Mouse (Mus musculus): ENCODE data around the gene Gpc6. TPM values are rescaled to one million over a fixed set of nuclear protein-coding genes. Genes with fewer than 3 reads are reported as not detected.

Gene Gpc6
- polyA plus RNA-seq, 1 experiment from 2014 or later = 31.2 TPM

GRCm38 (mm10) chr14:117651938-117652337, 726.8 kb downstream of the Gpc6 start:
- Histone ChIP-seq H3K27me3 (ENCODE audit: control insufficient read depth, insufficient read depth, low read length) (no peaks in the 10 kb centered on the region), H3K4me1 (ENCODE audit: control insufficient read depth, insufficient read depth, low read length) (0 out of 2 replicates have a peak, but pooled peaks cover 3% of the 10 kb centered on the region), H3K36me3 (ENCODE audit: control insufficient read depth, insufficient read depth, low read length) (no peaks in the 10 kb centered on the region), H3K4me2 (ENCODE audit: low read depth) (no peak overlapping the region), H3K4me3 (ENCODE audit: low read depth, low read length) (no peak overlapping the region), H3K9me3 (ENCODE audit: control insufficient read depth, low read length) (no peaks in the 10 kb centered on the region), H3K27ac (ENCODE audit: low read depth, low read length) (no peak overlapping the region), H3K9ac (ENCODE audit: low read length) (no peak overlapping the region)
- 80% methylated on average over 2 of the region's 2 CpGs for WGBS
- DNase-seq (ENCODE audit: low spot score) = no peak
- no peak for ATAC-seq (ENCODE audit: insufficient read depth, low FRiP score, low TSS enrichment)

GRCm38 (mm10) chr14:117655382-117655781, 730.3 kb downstream of the Gpc6 start:
- no peak for ATAC-seq (ENCODE audit: insufficient read depth, low FRiP score, low TSS enrichment)
- 81% methylated on average over 6 of the region's 6 CpGs for WGBS

DNA sequence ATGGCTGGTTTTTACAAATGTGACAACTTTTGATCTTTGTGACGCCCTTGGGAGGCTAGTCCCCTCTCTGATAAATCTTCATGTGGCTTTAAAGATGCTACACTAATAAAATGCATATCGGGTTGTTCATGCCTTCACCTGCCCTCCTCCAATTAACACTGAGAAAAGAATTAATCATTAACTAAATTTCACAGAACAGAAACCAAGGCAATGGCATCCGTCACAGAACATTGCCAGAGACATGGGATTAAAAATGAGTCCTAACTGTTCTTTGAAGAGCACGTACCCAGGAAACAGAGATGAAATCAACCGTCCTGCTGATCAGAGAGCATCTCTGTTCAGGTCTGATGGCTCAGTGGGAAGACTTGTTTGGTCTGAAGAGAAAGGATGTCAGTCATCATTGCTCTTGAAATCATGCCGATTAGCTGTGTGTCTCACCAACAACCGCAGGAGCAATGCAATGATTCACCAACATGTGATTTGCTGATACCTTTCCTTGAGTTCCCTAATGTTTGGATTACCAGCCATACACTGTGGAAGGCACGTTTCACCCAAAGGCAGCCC, 734.2 kb downstream of the Gpc6 start:
- Histone ChIP-seq H3K27ac (ENCODE audit: low read depth, low read length) (no peak overlapping the region), H3K9ac (ENCODE audit: low read length) (no peak overlapping the region), H3K4me2 (ENCODE audit: low read depth) (no peak overlapping the region), H3K4me1 (ENCODE audit: control insufficient read depth, insufficient read depth, low read length) (0 out of 2 replicates have a peak, but pooled peaks cover 3% of the 10 kb centered on the region), H3K27me3 (ENCODE audit: control insufficient read depth, insufficient read depth, low read length) (no peaks in the 10 kb centered on the region), H3K36me3 (ENCODE audit: control insufficient read depth, insufficient read depth, low read length) (no peaks in the 10 kb centered on the region), H3K4me3 (ENCODE audit: low read depth, low read length) (no peak overlapping the region), H3K9me3 (ENCODE audit: control insufficient read depth, low read length) (no peaks in the 10 kb centered on the region)
- no peak for DNase-seq (ENCODE audit: low spot score)
- ATAC-seq (ENCODE audit: insufficient read depth, low FRiP score, low TSS enrichment) = no peak
- WGBS = 84% methylated on average over 8 of the region's 8 CpGs

More at GRCm38 (mm10) chr14:117655382-117655781, 730.3 kb downstream of the Gpc6 start:
- no peak for DNase-seq (ENCODE audit: low spot score)
- 0 out of 2 replicates have a peak, but pooled peaks cover 3% of the 10 kb centered on the region for H3K4me1 ChIP-seq (ENCODE audit: control insufficient read depth, insufficient read depth, low read length)
- no peak overlapping the region for H3K27ac ChIP-seq (ENCODE audit: low read depth, low read length)
- no peaks in the 10 kb centered on the region for H3K27me3 ChIP-seq (ENCODE audit: control insufficient read depth, insufficient read depth, low read length)
- H3K9ac ChIP-seq (ENCODE audit: low read length) = no peak overlapping the region
- H3K9me3 ChIP-seq (ENCODE audit: control insufficient read depth, low read length) = no peaks in the 10 kb centered on the region
- no peaks in the 10 kb centered on the region for H3K36me3 ChIP-seq (ENCODE audit: control insufficient read depth, insufficient read depth, low read length)
- H3K4me2 ChIP-seq (ENCODE audit: low read depth) = no peak overlapping the region
- no peak overlapping the region for H3K4me3 ChIP-seq (ENCODE audit: low read depth, low read length)

DNA sequence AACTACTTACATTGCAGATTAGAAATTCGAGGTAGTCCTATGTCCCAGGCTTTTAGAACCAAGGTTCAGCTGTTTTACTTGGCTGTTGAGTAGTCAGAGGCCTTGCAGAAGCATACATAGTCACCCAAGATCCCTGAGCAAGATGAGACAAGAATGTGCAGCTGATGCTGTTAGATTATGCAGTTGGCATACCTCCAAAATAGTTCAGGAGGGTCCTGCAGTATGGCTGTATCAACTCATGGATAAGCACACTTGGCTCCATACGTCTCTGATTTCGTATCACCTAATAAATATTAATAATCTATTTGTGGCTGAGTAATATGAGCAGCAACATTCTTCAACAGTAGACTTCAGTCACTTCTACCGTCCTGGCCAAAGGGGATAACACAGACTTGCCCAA, 737.1 kb downstream of the Gpc6 start:
- Histone ChIP-seq H3K27me3 (ENCODE audit: control insufficient read depth, insufficient read depth, low read length) (no peaks in the 10 kb centered on the region), H3K4me2 (ENCODE audit: low read depth) (no peak overlapping the region), H3K9me3 (ENCODE audit: control insufficient read depth, low read length) (no peaks in the 10 kb centered on the region), H3K27ac (ENCODE audit: low read depth, low read length) (no peak overlapping the region), H3K9ac (ENCODE audit: low read length) (no peak overlapping the region), H3K4me3 (ENCODE audit: low read depth, low read length) (no peak overlapping the region), H3K4me1 (ENCODE audit: control insufficient read depth, insufficient read depth, low read length) (no peaks in the 10 kb centered on the region), H3K36me3 (ENCODE audit: control insufficient read depth, insufficient read depth, low read length) (no peaks in the 10 kb centered on the region)
- ATAC-seq (ENCODE audit: insufficient read depth, low FRiP score, low TSS enrichment) = no peak
- no peak for DNase-seq (ENCODE audit: low spot score)
- 89% methylated on average over 4 of the region's 4 CpGs for WGBS

DNA sequence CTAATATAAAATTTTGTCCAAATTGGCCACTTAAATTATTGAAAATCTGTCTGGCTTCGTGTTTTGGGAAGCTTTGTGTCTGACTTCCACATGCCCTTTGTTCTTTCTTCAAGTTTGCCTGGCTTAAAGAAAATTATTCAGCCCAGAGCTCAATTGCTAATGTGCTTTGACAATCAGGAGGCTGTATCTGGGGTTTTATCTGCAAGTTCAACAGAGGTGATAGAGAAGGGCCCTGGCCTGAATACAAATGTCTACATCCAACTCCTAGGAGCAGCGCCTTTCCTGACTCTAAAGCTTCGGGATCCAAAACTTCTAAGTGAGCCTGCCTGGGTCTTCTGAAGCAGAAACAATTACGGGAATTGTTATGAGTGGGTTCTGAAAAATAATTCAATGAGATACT, 739.7 kb downstream of the Gpc6 start:
- WGBS = 89% methylated on average over 4 of the region's 4 CpGs
- Histone ChIP-seq H3K4me2 (ENCODE audit: low read depth) (no peak overlapping the region), H3K9me3 (ENCODE audit: control insufficient read depth, low read length) (no peaks in the 10 kb centered on the region), H3K27me3 (ENCODE audit: control insufficient read depth, insufficient read depth, low read length) (no peaks in the 10 kb centered on the region), H3K36me3 (ENCODE audit: control insufficient read depth, insufficient read depth, low read length) (no peaks in the 10 kb centered on the region), H3K9ac (ENCODE audit: low read length) (no peak overlapping the region), H3K4me3 (ENCODE audit: low read depth, low read length) (no peak overlapping the region), H3K4me1 (ENCODE audit: control insufficient read depth, insufficient read depth, low read length) (no peaks in the 10 kb centered on the region), H3K27ac (ENCODE audit: low read depth, low read length) (no peak overlapping the region)
- no peak for ATAC-seq (ENCODE audit: insufficient read depth, low FRiP score, low TSS enrichment)
- no peak for DNase-seq (ENCODE audit: low spot score)

DNA sequence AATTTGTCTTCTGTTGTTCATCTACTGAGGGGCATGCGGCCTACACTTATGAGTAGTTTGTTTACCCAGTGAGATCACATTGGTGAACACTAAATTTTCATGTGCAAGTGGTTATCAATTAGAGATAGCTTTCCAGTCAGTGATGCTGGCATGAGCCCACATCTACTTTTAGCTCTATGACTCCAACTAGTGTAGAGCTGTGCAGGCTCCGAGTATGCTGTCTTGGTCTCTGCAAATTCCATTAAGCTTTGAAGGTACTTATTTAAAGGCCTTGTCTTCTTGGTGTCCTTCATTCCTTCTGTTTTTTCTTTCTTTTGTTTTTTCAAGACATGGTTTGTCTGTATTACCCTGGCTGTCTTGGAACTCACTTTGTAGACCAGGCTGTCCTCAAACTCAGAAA, 741.0 kb downstream of the Gpc6 start:
- ATAC-seq (ENCODE audit: insufficient read depth, low FRiP score, low TSS enrichment) (no peak), DNase-seq (ENCODE audit: low spot score) (no peak)
- 92% methylated on average over 2 of the region's 2 CpGs for WGBS
- no peaks in the 10 kb centered on the region for H3K4me1 ChIP-seq (ENCODE audit: control insufficient read depth, insufficient read depth, low read length)
- no peak overlapping the region for H3K4me3 ChIP-seq (ENCODE audit: low read depth, low read length)
- no peak overlapping the region for H3K4me2 ChIP-seq (ENCODE audit: low read depth)
- H3K27ac ChIP-seq (ENCODE audit: low read depth, low read length) = no peak overlapping the region
- H3K9me3 ChIP-seq (ENCODE audit: control insufficient read depth, low read length) = no peaks in the 10 kb centered on the region
- H3K27me3 ChIP-seq (ENCODE audit: control insufficient read depth, insufficient read depth, low read length) = no peaks in the 10 kb centered on the region
- no peaks in the 10 kb centered on the region for H3K36me3 ChIP-seq (ENCODE audit: control insufficient read depth, insufficient read depth, low read length)
- no peak overlapping the region for H3K9ac ChIP-seq (ENCODE audit: low read length)

DNA sequence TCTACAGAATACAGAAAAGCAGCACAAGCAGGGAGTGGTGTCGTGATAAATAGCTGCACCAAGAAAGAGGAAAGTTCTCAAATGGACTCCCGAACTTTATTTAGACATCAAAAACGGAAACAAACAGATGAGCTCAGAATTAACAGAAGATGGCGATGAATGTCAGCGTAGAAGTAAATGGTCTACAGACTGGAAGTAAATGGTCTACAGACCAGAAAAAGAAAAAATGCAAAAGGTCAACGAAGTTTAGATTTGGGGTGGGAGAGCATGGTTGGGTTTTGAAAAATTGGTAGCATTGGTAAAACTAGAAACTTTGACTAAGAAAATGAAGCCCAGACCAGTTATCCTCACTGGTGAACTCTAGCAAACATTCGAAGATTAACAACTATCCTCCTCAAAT, 748.4 kb downstream of the Gpc6 start:
- no peaks in the 10 kb centered on the region for H3K9me3 ChIP-seq (ENCODE audit: control insufficient read depth, low read length)
- H3K4me3 ChIP-seq (ENCODE audit: low read depth, low read length) = no peak overlapping the region
- no peak overlapping the region for H3K27ac ChIP-seq (ENCODE audit: low read depth, low read length)
- DNase-seq (ENCODE audit: low spot score) (no peak), ATAC-seq (ENCODE audit: insufficient read depth, low FRiP score, low TSS enrichment) (no peak)
- 94% methylated on average over 7 of the region's 7 CpGs for WGBS
- H3K36me3 ChIP-seq (ENCODE audit: control insufficient read depth, insufficient read depth, low read length) = no peaks in the 10 kb centered on the region
- H3K4me2 ChIP-seq (ENCODE audit: low read depth) = no peak overlapping the region
- no peaks in the 10 kb centered on the region for H3K4me1 ChIP-seq (ENCODE audit: control insufficient read depth, insufficient read depth, low read length)
- H3K27me3 ChIP-seq (ENCODE audit: control insufficient read depth, insufficient read depth, low read length) = no peaks in the 10 kb centered on the region
- H3K9ac ChIP-seq (ENCODE audit: low read length) = no peak overlapping the region

- no peaks in the 10 kb centered on the region for H3K9me3 ChIP-seq (ENCODE audit: control insufficient read depth, low read length)
- no peaks in the 10 kb centered on the region for H3K36me3 ChIP-seq (ENCODE audit: control insufficient read depth, insufficient read depth, low read length)
- H3K9ac ChIP-seq (ENCODE audit: low read length) = no peak overlapping the region
- H3K4me2 ChIP-seq (ENCODE audit: low read depth) = no peak overlapping the region
- WGBS = 63% methylated on average over 3 of the region's 3 CpGs
- H3K4me1 ChIP-seq (ENCODE audit: control insufficient read depth, insufficient read depth, low read length) = no peaks in the 10 kb centered on the region
- ATAC-seq (ENCODE audit: insufficient read depth, low FRiP score, low TSS enrichment) (no peak), DNase-seq (ENCODE audit: low spot score) (no peak)
- no peaks in the 10 kb centered on the region for H3K27me3 ChIP-seq (ENCODE audit: control insufficient read depth, insufficient read depth, low read length)
- no peak overlapping the region for H3K4me3 ChIP-seq (ENCODE audit: low read depth, low read length)
- H3K27ac ChIP-seq (ENCODE audit: low read depth, low read length) = no peak overlapping the region
These were observed 749.4 kb downstream of the Gpc6 start for GRCm38 (mm10) chr14:117674482-117674881.

DNA sequence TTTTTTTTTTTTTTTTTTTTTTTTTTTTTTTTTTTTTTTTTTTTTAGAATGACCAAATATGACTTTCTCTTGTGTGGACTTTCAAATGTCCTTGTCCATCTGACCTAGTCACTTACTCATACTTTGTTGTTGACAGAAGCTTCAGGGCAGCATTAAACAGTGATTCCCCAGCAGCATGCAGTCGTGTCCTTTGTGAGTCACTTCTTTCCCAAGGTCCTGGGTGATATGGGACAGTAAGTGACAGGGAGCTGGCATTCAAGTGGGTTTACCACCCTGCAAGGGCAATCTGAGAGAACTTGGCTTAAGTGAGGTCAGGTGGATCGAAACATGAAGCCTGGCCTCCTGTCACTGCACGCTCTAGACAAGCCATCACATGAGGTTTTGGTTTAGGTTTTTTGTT, 754.8 kb downstream of the Gpc6 start:
- Histone ChIP-seq H3K36me3 (ENCODE audit: control insufficient read depth, insufficient read depth, low read length) (no peaks in the 10 kb centered on the region), H3K4me3 (ENCODE audit: low read depth, low read length) (no peak overlapping the region), H3K9ac (ENCODE audit: low read length) (no peak overlapping the region), H3K9me3 (ENCODE audit: control insufficient read depth, low read length) (no peaks in the 10 kb centered on the region), H3K4me1 (ENCODE audit: control insufficient read depth, insufficient read depth, low read length) (no peaks in the 10 kb centered on the region), H3K27me3 (ENCODE audit: control insufficient read depth, insufficient read depth, low read length) (no peaks in the 10 kb centered on the region), H3K27ac (ENCODE audit: low read depth, low read length) (no peak overlapping the region), H3K4me2 (ENCODE audit: low read depth) (no peak overlapping the region)
- 94% methylated on average over 3 of the region's 3 CpGs for WGBS
- no peak for DNase-seq (ENCODE audit: low spot score)
- no peak for ATAC-seq (ENCODE audit: insufficient read depth, low FRiP score, low TSS enrichment)
